Mouse (Mus musculus): Measurements from ENCODE around the gene G430095P16Rik. TPM values are rescaled to one million over a fixed set of nuclear protein-coding genes. Genes with fewer than 3 reads are reported as not detected.

The G430095P16Rik gene
- polyA plus RNA-seq, 1 experiment from 2014 or later, result 2.8 TPM

- H3K9ac ChIP-seq (replicated peaks; ENCODE audit: low read length), result no peak overlapping the region
- H3K27ac ChIP-seq (ENCODE audit: low read length), result no peak overlapping the region
- 49% methylated on average over 2 of the region's 2 CpGs for WGBS
- H3K27me3 ChIP-seq (ENCODE audit: insufficient read depth, low read length), result peaks cover 78% of the 10 kb centered on the region
- H3K36me3 ChIP-seq (ENCODE audit: insufficient read depth, low read length), result no peaks in the 10 kb centered on the region
- no peaks in the 10 kb centered on the region for H3K9me3 ChIP-seq (ENCODE audit: low read length)
- H3K4me3 ChIP-seq (ENCODE audit: low read length), result no peak overlapping the region
- peaks cover 12% of the 10 kb centered on the region for H3K4me1 ChIP-seq (ENCODE audit: insufficient read depth, low read length)
- ATAC-seq (ENCODE audit: low FRiP score, low TSS enrichment), result no peak
- no peak overlapping the region for H3K4me2 ChIP-seq (replicated peaks; ENCODE audit: low read depth, low read length)
Observed at GRCm38 (mm10) chr8:84760901-84761300, 38.1 kb downstream of the G430095P16Rik start.

GRCm38 (mm10) chr8:84764100-84764499, 41.3 kb downstream of the G430095P16Rik start:
- no peak overlapping the region for H3K9ac ChIP-seq (replicated peaks; ENCODE audit: low read length)
- H3K4me1 ChIP-seq (ENCODE audit: insufficient read depth, low read length), result peaks cover 13% of the 10 kb centered on the region
- peaks cover 82% of the 10 kb centered on the region for H3K27me3 ChIP-seq (ENCODE audit: insufficient read depth, low read length)
- no peaks in the 10 kb centered on the region for H3K36me3 ChIP-seq (ENCODE audit: insufficient read depth, low read length)
- no peaks in the 10 kb centered on the region for H3K9me3 ChIP-seq (ENCODE audit: low read length)
- no peak for ATAC-seq (ENCODE audit: low FRiP score, low TSS enrichment)
- H3K27ac ChIP-seq (ENCODE audit: low read length), result no peak overlapping the region
- H3K4me3 ChIP-seq (ENCODE audit: low read length), result no peak overlapping the region
- H3K4me2 ChIP-seq (replicated peaks; ENCODE audit: low read depth, low read length), result no peak overlapping the region
- WGBS, result 63% methylated on average over 4 of the region's 4 CpGs

GRCm38 (mm10) chr8:84764870-84765495, 42.2 kb downstream of the G430095P16Rik start:
- ATAC-seq (ENCODE audit: low FRiP score, low TSS enrichment), result no peak
- 83% methylated on average over 17 of the region's 17 CpGs for WGBS
- Histone ChIP-seq H3K4me2 (replicated peaks; ENCODE audit: low read depth, low read length) (no peak overlapping the region), H3K9ac (replicated peaks; ENCODE audit: low read length) (no peak overlapping the region), H3K27me3 (ENCODE audit: insufficient read depth, low read length) (peaks cover 84% of the 10 kb centered on the region), H3K9me3 (ENCODE audit: low read length) (no peaks in the 10 kb centered on the region), H3K4me3 (ENCODE audit: low read length) (no peak overlapping the region), H3K4me1 (ENCODE audit: insufficient read depth, low read length) (peaks cover 15% of the 10 kb centered on the region), H3K27ac (ENCODE audit: low read length) (no peak overlapping the region), H3K36me3 (ENCODE audit: insufficient read depth, low read length) (no peaks in the 10 kb centered on the region)

GRCm38 (mm10) chr8:84765629-84766028, 42.8 kb downstream of the G430095P16Rik start:
- Histone ChIP-seq H3K36me3 (ENCODE audit: insufficient read depth, low read length) (no peaks in the 10 kb centered on the region), H3K4me3 (ENCODE audit: low read length) (no peak overlapping the region), H3K27me3 (ENCODE audit: insufficient read depth, low read length) (peaks cover 86% of the 10 kb centered on the region), H3K4me1 (ENCODE audit: insufficient read depth, low read length) (peaks cover 20% of the 10 kb centered on the region), H3K4me2 (replicated peaks; ENCODE audit: low read depth, low read length) (no peak overlapping the region), H3K9ac (replicated peaks; ENCODE audit: low read length) (0 out of 2 replicates have a peak overlapping the region, but pooled peaks have one; percentile 5), H3K27ac (ENCODE audit: low read length) (no peak overlapping the region), H3K9me3 (ENCODE audit: low read length) (no peaks in the 10 kb centered on the region)
- no peak for ATAC-seq (ENCODE audit: low FRiP score, low TSS enrichment)
- WGBS, result 21% methylated on average over 10 of the region's 10 CpGs

- H3K27ac ChIP-seq (ENCODE audit: low read length), result no peak overlapping the region
- H3K4me2 ChIP-seq (replicated peaks; ENCODE audit: low read depth, low read length), result no peak overlapping the region
- H3K9ac ChIP-seq (replicated peaks; ENCODE audit: low read length), result no peak overlapping the region
- 43% methylated on average over 9 of the region's 9 CpGs for WGBS
- no peaks in the 10 kb centered on the region for H3K9me3 ChIP-seq (ENCODE audit: low read length)
- peaks cover 27% of the 10 kb centered on the region for H3K4me1 ChIP-seq (ENCODE audit: insufficient read depth, low read length)
- ATAC-seq (ENCODE audit: low FRiP score, low TSS enrichment), result no peak
- H3K36me3 ChIP-seq (ENCODE audit: insufficient read depth, low read length), result no peaks in the 10 kb centered on the region
- peaks cover 86% of the 10 kb centered on the region for H3K27me3 ChIP-seq (ENCODE audit: insufficient read depth, low read length)
- H3K4me3 ChIP-seq (ENCODE audit: low read length), result no peak overlapping the region
Observed at GRCm38 (mm10) chr8:84766422-84766821, 43.6 kb downstream of the G430095P16Rik start.

GRCm38 (mm10) chr8:84767221-84767620, 44.4 kb downstream of the G430095P16Rik start:
- Histone ChIP-seq H3K9me3 (ENCODE audit: low read length) (no peaks in the 10 kb centered on the region), H3K9ac (replicated peaks; ENCODE audit: low read length) (no peak overlapping the region), H3K36me3 (ENCODE audit: insufficient read depth, low read length) (no peaks in the 10 kb centered on the region), H3K4me2 (replicated peaks; ENCODE audit: low read depth, low read length) (no peak overlapping the region), H3K4me1 (ENCODE audit: insufficient read depth, low read length) (peaks cover 35% of the 10 kb centered on the region), H3K27ac (ENCODE audit: low read length) (no peak overlapping the region), H3K27me3 (ENCODE audit: insufficient read depth, low read length) (peaks cover 86% of the 10 kb centered on the region), H3K4me3 (ENCODE audit: low read length) (no peak overlapping the region)
- 78% methylated on average over 10 of the region's 10 CpGs for WGBS
- no peak for ATAC-seq (ENCODE audit: low FRiP score, low TSS enrichment)

- Histone ChIP-seq H3K36me3 (ENCODE audit: insufficient read depth, low read length) (no peaks in the 10 kb centered on the region), H3K9me3 (ENCODE audit: low read length) (no peaks in the 10 kb centered on the region), H3K9ac (replicated peaks; ENCODE audit: low read length) (no peak overlapping the region), H3K4me3 (ENCODE audit: low read length) (no peak overlapping the region), H3K4me2 (replicated peaks; ENCODE audit: low read depth, low read length) (no peak overlapping the region), H3K27ac (ENCODE audit: low read length) (no peak overlapping the region), H3K27me3 (ENCODE audit: insufficient read depth, low read length) (peaks cover 87% of the 10 kb centered on the region), H3K4me1 (ENCODE audit: insufficient read depth, low read length) (peaks cover 43% of the 10 kb centered on the region)
- no peak for ATAC-seq (ENCODE audit: low FRiP score, low TSS enrichment)
- WGBS, result 83% methylated on average over 14 of the region's 14 CpGs
Observed at GRCm38 (mm10) chr8:84768343-84769095, 45.7 kb downstream of the G430095P16Rik start.

- no peak overlapping the region for H3K4me3 ChIP-seq (ENCODE audit: low read length)
- no peak overlapping the region for H3K27ac ChIP-seq (ENCODE audit: low read length)
- peaks cover 47% of the 10 kb centered on the region for H3K4me1 ChIP-seq (ENCODE audit: insufficient read depth, low read length)
- H3K4me2 ChIP-seq (replicated peaks; ENCODE audit: low read depth, low read length), result no peak overlapping the region
- 91% methylated on average over 8 of the region's 8 CpGs for WGBS
- peaks cover 88% of the 10 kb centered on the region for H3K27me3 ChIP-seq (ENCODE audit: insufficient read depth, low read length)
- H3K9ac ChIP-seq (replicated peaks; ENCODE audit: low read length), result 0 out of 2 replicates have a peak overlapping the region, but pooled peaks have one; percentile 8
- no peaks in the 10 kb centered on the region for H3K9me3 ChIP-seq (ENCODE audit: low read length)
- H3K36me3 ChIP-seq (ENCODE audit: insufficient read depth, low read length), result no peaks in the 10 kb centered on the region
- no peak for ATAC-seq (ENCODE audit: low FRiP score, low TSS enrichment)
Observed at GRCm38 (mm10) chr8:84769324-84769723, 46.5 kb downstream of the G430095P16Rik start.

- no peak for ATAC-seq (ENCODE audit: low FRiP score, low TSS enrichment)
Observed at GRCm38 (mm10) chr8:84770100-84770953, 47.5 kb downstream of the G430095P16Rik start.

More at GRCm38 (mm10) chr8:84770100-84770953, 47.5 kb downstream of the G430095P16Rik start:
- Histone ChIP-seq H3K9ac (replicated peaks; ENCODE audit: low read length) (no peak overlapping the region), H3K27ac (ENCODE audit: low read length) (no peak overlapping the region), H3K9me3 (ENCODE audit: low read length) (no peaks in the 10 kb centered on the region), H3K27me3 (ENCODE audit: insufficient read depth, low read length) (peaks cover 86% of the 10 kb centered on the region), H3K4me1 (ENCODE audit: insufficient read depth, low read length) (peaks cover 50% of the 10 kb centered on the region), H3K36me3 (ENCODE audit: insufficient read depth, low read length) (no peaks in the 10 kb centered on the region), H3K4me2 (replicated peaks; ENCODE audit: low read depth, low read length) (0 out of 2 replicates have a peak overlapping the region, but pooled peaks have one; percentile 1), H3K4me3 (ENCODE audit: low read length) (no peak overlapping the region)
- 29% methylated on average over 12 of the region's 12 CpGs for WGBS
